Mouse (Mus musculus): Measurements from ENCODE around the gene Fzd1.

Fzd1 gene

GRCm38 (mm10) chr5:4753161-4753560 is 4.7 kb downstream of the Fzd1 start:
- in situ Hi-C loops (cut with MboI, MseI) = no loop called here

- in situ Hi-C loops (cut with MboI, MseI) = no loop called here
Measured at GRCm38 (mm10) chr5:4742722-4743121, 15.1 kb downstream of the Fzd1 start.

- in situ Hi-C loops (cut with MboI, MseI) = no loop called here
Measured at GRCm38 (mm10) chr5:4737013-4737412, 20.8 kb downstream of the Fzd1 start.

DNA sequence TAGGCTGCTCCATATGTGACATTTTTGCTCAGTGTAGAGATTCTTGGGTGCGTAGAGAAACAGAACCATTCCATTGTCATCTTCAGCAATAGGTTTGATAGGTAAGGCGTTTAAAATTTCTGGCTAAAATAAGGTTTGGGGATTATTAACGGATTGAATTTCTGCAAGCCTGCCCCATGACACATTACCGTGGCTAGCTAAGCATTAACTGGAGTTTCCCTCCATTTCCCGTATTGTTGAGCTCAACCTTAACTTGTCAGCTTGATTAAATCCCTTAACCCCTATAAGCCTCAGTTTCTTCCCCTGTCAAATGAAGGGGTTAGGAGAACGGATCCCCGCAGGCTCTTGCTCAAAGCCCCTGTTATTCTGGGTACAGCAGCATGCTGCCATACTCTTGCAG is 22.4 kb downstream of the Fzd1 start:
- in situ Hi-C loops (cut with MboI, MseI) = no loop called here

- in situ Hi-C loops (cut with MboI, MseI) = no loop called here
Measured at GRCm38 (mm10) chr5:4733239-4733638, 24.6 kb downstream of the Fzd1 start.

DNA sequence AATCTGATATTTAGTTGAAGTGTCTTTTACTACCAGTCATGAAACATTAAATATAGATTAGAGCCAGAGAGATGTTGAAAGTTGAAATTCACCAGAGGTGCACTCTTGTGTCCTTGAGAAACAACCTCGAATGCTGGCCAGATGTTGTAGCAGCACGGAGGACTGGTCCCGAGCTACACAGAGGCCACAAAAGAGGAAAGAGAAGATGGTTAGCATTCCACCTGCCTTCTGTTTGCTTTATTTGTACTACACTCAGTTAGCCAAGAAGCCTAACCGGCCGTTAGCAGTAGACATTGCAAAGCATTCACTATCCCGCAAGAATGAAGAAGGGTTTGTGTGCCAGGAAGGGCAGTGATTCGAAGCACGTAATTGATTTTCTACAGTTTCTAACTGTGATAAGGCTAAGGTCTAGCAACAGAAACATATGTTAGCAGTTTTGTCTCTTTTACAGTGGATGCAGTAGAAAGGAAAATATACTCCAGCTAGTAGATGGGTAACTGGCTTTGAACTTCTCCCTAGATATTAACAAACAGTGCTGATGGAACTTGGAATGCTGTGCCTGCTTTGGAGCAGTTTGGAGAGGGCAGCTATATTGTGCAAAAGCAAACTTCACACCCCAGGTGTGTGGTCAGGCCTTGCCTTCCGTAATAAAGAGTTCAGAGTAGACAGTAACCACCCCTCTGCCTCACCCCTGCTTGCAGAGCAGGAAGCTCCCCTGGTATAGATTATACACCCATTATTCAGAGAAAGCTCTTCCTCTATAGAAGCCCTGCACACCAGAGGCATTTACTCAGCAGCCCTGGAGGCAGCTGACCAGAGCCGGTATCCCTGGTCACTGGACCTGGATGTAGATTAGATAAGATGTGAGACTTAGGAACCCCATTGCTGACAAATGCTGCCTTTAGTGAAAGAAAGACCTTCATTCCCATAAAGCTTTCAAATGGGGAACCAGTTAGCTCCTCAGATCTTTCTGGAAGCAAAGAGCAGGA is 25.3 kb downstream of the Fzd1 start:
- in situ Hi-C loops (cut with MboI, MseI) = no loop called here

- in situ Hi-C loops (cut with MboI, MseI) = no loop called here
Measured at GRCm38 (mm10) chr5:4731743-4732215, 26.1 kb downstream of the Fzd1 start.

- in situ Hi-C loops (cut with MboI, MseI) = no loop called here
Measured at GRCm38 (mm10) chr5:4731064-4731463, 26.8 kb downstream of the Fzd1 start.
